ENCODE assay signal across 9 mouse cellular contexts in the genomic region with DNA sequence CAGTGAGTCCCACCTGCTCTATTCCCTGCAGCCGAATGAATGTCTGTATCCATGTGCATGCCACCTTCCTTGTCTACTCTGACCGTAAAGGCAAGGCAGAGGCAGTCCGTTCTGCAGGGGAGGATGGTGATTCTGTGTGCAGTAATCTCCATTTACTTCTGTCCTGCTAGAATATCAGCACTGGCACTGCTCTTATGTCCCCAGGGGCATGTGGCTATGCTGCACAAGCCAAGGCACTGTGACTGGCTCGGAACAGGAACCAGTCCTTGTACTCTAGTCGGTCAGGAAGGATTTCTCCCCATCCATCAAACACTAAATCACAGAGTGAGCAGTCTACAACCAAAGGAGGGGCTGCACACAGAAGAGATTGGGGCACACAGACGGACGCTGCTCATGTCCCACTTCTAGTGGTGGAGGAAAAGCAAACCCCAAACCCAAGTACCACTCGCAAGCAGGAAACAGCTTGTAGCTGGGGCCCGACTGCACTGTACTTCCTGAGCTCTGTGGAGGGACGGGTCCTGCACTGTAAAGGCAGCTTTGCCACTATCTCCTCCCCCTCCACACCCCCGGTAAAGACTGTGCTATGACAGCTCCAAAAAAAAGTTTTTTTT. TPM values are rescaled to one million over a fixed set of nuclear protein-coding genes. Genes with fewer than 3 reads are reported as not detected.
DNase-seq lines count a peak whose midpoint lies in the region; ATAC-seq and TF ChIP-seq lines count a peak whose summit lies in the region.
"Had no signal": no experiment of that assay in that cellular context is flagged by ENCODE, and none has a peak within 500 bp of the region (broad histone marks: within the 10 kb centered on the region; RNA-seq: fewer than 3 reads in every experiment).

No protein-coding gene starts in this region.

- peak overlapping the region; percentile 90 for H3K4me2 ChIP-seq in liver, embryonic 11.5 days
- H3K4me2 ChIP-seq in liver, embryonic 14.5 days (ENCODE audit: low read depth): peak overlapping the region; percentile 90; the same call in 1 of the 2 replicates

- H3K4me1 ChIP-seq in liver, embryonic 11.5 days (replicated peaks; ENCODE audit: control insufficient read depth, insufficient read depth, low read length): peaks cover 32% of the 10 kb centered on the region
- H3K4me1 ChIP-seq in liver, embryonic 14.5 days (replicated peaks; ENCODE audit: control insufficient read depth in 2 of 2, insufficient read depth in 2 of 2, low read length in 1 of 2): peaks cover 0 to 14% of the 10 kb centered on the region in 2 experiments

- no peak overlapping the region for H3K27ac ChIP-seq in liver, embryonic 11.5 days (ENCODE audit: low read depth, low read length)
- H3K27ac ChIP-seq in liver, embryonic 14.5 days: no peak overlapping the region
- H3K27ac ChIP-seq: midbrain, embryonic 13.5 days had no signal

- TF ChIP-seq CTCF in liver, embryonic 14.5 days (IDR thresholded peaks at IDR 0.05; ENCODE audit: low read depth): no peak

- H3K36me3 ChIP-seq in liver, embryonic 11.5 days (ENCODE audit: control insufficient read depth, insufficient read depth, low read length): peaks cover 14% of the 10 kb centered on the region
- peaks cover 4% of the 10 kb centered on the region for H3K36me3 ChIP-seq in liver, embryonic 14.5 days (replicated peaks; ENCODE audit: control insufficient read depth, insufficient read depth, low read depth)

- no peak overlapping the region for H3K9ac ChIP-seq in liver, embryonic 11.5 days (ENCODE audit: low read depth, low read length)
- no peak overlapping the region for H3K9ac ChIP-seq in liver, embryonic 14.5 days (replicated peaks)

- TF ChIP-seq EP300 in liver, embryonic 14.5 days (IDR thresholded peaks at IDR 0.05; ENCODE audit: low read depth): no peak

- H3K9me3 ChIP-seq in liver, embryonic 11.5 days (ENCODE audit: control insufficient read depth, low read length): no peaks in the 10 kb centered on the region
- no peaks in the 10 kb centered on the region for H3K9me3 ChIP-seq in liver, embryonic 14.5 days (ENCODE audit: control insufficient read depth, low read length)

- WGBS in liver, embryonic 11.5 days: 58% methylated on average over 11 of the region's 11 CpGs
- 32% methylated on average over 11 of the region's 11 CpGs for WGBS in liver, embryonic 14.5 days (ENCODE audit: insufficient replicate concordance)

- no peaks in the 10 kb centered on the region for H3K27me3 ChIP-seq in liver, embryonic 11.5 days (replicated peaks; ENCODE audit: control insufficient read depth, insufficient read depth, low read length)
- no peaks in the 10 kb centered on the region for H3K27me3 ChIP-seq in liver, embryonic 14.5 days (ENCODE audit: control insufficient read depth, insufficient read depth, low read length)
- H3K27me3 ChIP-seq: midbrain, embryonic 13.5 days had no signal

- ATAC-seq in liver, embryonic 11.5 days (replicated peaks; ENCODE audit: low FRiP score): no peak
- no peak for ATAC-seq in liver, embryonic 14.5 days (ENCODE audit: insufficient read depth)
- ATAC-seq: midbrain, embryonic 13.5 days had no signal

- peak; percentile 52 for DNase-seq in adrenal gland, postnatal 10 days
- no peak for DNase-seq in adrenal gland, postnatal 4 days (ENCODE audit: low spot score in 2 of 2)
- DNase-seq in liver, embryonic 11.5 days (ENCODE audit: low spot score): no peak
- no peak for DNase-seq in liver
- no peak for DNase-seq in liver, embryonic 14.5 days (ENCODE audit: low read depth in 3 of 3, low spot score in 3 of 3)
- DNase-seq in thymus, postnatal 14 days: peak; percentile 70
- DNase-seq in c-Kit-positive CD71-positive TER-119-positive erythroid progenitor cells, embryonic 14.5 days (ENCODE audit: low spot score): no peak
- no peak for DNase-seq in left cerebral cortex, adult 9 months (ENCODE audit: low spot score in 2 of 2)

- no peak overlapping the region for H3K4me3 ChIP-seq in liver, embryonic 11.5 days (ENCODE audit: low read depth, low read length)
- no peak overlapping the region for H3K4me3 ChIP-seq in liver, embryonic 14.5 days (ENCODE audit: insufficient read depth in 1 of 2, low read depth in 2 of 2, low read length in 2 of 2)
- H3K4me3 ChIP-seq: midbrain, embryonic 13.5 days had no signal

RNA-seq across cellular contexts. Expression of a gene that starts 3.7 kb away (rescaled TPM):
- 100 to 1,000 TPM; 117 to 122 TPM for total RNA-seq in adrenal gland, postnatal 10 days (2021)
- total RNA-seq in adrenal gland, postnatal 4 days (2021): 100 to 1,000 TPM; 164 to 176 TPM
- polyA plus RNA-seq in liver, embryonic 11.5 days (2014; fragmentation: Nextera tagmentation; extraction: Ambion mirVana): 230 and 233 TPM in 2 replicates
- 45.0 and 68.7 TPM in 2 replicates for polyA plus RNA-seq in liver, embryonic 14.5 days (2012; rRNA removed)
- 78.8 and 79.0 TPM in 2 replicates for polyA plus RNA-seq in liver, embryonic 14.5 days (2014; fragmentation: Nextera tagmentation; extraction: Ambion mirVana)

RNA-seq across cellular contexts. Expression of a gene that starts 46.3 kb away (rescaled TPM):
- 1 to 10 TPM; 1.8 TPM for total RNA-seq in adrenal gland, postnatal 10 days (2021)
- 1 to 10 TPM; 1.4 to 1.8 TPM for total RNA-seq in adrenal gland, postnatal 4 days (2021)
- 1.9 and 2.2 TPM in 2 replicates for polyA plus RNA-seq in liver, embryonic 11.5 days (2014; fragmentation: Nextera tagmentation; extraction: Ambion mirVana)
- 3.2 and 3.9 TPM in 2 replicates for polyA plus RNA-seq in liver, embryonic 14.5 days (2012; rRNA removed)
- 1.7 and 3.0 TPM in 2 replicates for polyA plus RNA-seq in liver, embryonic 14.5 days (2014; fragmentation: Nextera tagmentation; extraction: Ambion mirVana)

Comparison
In these comparisons a context has a peak if more than half of its experiments do, and no peak if none do; other contexts are left out.
1. DNase-seq: peak in adrenal gland, postnatal 10 days (single experiment) and thymus, postnatal 14 days (single experiment); none in adrenal gland, postnatal 4 days (0 of 2), liver, embryonic 11.5 days (single experiment), liver (single experiment), liver, embryonic 14.5 days (0 of 3), c-Kit-positive CD71-positive TER-119-positive erythroid progenitor cells, embryonic 14.5 days (single experiment) and left cerebral cortex, adult 9 months (0 of 2).